Mouse (Mus musculus) megakaryocyte, embryonic 14.5 days (primary cell): ENCODE data around the gene Pi4kb.

Experiments
- FLI1 ChIP-seq: IDR thresholded peaks from 2 replicates; pipeline ENCODE4 v1.6.1; 2012; ENCODE audit warnings: low read length, inconsistent platforms, mixed read lengths
- GATA1 ChIP-seq: IDR thresholded peaks from 3 replicates; pipeline ENCODE4 v1.6.1; 2012; ENCODE audit warnings: mixed read lengths, low read length, inconsistent platforms, borderline replicate concordance

GRCm38 (mm10) chr3:95043251-95043650, 68.7 kb downstream of the Pi4kb start:
- TF ChIP-seq GATA1 (no peak), FLI1 (no peak)
